Mouse (Mus musculus): ENCODE results near the gene Gm40193. TPM values are rescaled to one million over a fixed set of nuclear protein-coding genes. Genes with fewer than 3 reads are reported as not detected.
"Not testable (repeated sequence)": the region's sequence is repeated elsewhere in the genome, so short reads cannot be mapped to it uniquely, and the experiment has no call there.

Gene Gm40193
- polyA plus RNA-seq, 1 experiment from 2014 or later = not detected

DNA sequence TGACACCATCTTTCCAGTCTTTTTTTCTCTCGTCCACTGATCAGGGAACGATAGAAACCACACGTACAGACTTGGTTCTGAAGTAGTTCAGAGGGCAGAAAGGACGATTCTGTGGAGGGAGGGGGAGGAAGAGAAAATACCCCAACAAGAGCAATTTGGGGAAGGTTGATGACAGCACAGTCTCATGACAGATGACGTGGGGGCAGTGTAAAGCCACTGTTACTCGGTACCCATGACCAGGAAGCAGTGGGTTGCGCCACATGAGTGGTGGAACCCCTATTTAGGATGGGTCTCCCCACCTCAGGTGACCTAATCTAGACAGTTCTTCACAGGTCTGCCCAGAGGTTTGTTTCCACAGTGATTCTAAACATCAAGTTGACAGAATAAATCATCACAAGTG lies 4.1 kb downstream of the Gm40193 start:
- H3K27ac ChIP-seq (ENCODE audit: low read length) = no peak overlapping the region
- WGBS (ENCODE audit: insufficient replicate concordance) = 67% methylated on average over 7 of the region's 7 CpGs
- peaks cover 9% of the 10 kb centered on the region for H3K4me1 ChIP-seq (ENCODE audit: control insufficient read depth, low read depth, low read length)
- H3K27me3 ChIP-seq (ENCODE audit: control insufficient read depth, insufficient read depth, low read depth, low read length) = no peaks in the 10 kb centered on the region
- H3K36me3 ChIP-seq (ENCODE audit: control insufficient read depth, insufficient read depth) = peaks cover 10% of the 10 kb centered on the region
- no peak overlapping the region for H3K4me2 ChIP-seq (ENCODE audit: low read depth, low read length)
- H3K9me3 ChIP-seq (replicated peaks; ENCODE audit: control insufficient read depth, low read length) = no peaks in the 10 kb centered on the region
- H3K4me3 ChIP-seq (ENCODE audit: low read depth, low read length) = no peak overlapping the region
- no peak overlapping the region for H3K9ac ChIP-seq (ENCODE audit: low read depth, low read length)
- ATAC-seq (ENCODE audit: low read depth) = no peak

DNA sequence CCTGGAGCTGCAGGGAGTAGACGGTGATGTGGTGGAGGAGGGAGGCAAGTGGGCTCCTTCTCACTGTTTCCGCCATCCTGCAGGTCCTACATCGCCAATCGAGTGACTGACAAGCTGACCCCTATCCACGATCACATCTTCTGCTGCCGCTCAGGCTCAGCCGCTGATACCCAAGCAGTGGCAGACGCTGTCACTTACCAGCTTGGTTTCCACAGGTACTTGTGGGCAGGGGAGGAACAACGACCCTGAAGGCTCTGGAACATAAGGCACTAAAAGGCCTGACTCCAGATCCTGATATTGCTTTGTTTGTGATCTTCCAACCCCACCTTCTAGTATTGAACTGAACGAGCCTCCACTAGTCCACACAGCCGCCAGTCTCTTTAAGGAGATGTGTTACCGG lies 6.5 kb downstream of the Gm40193 start:
- no peak overlapping the region for H3K27ac ChIP-seq (ENCODE audit: low read length)
- H3K4me1 ChIP-seq (ENCODE audit: control insufficient read depth, low read depth, low read length) = peaks cover 9% of the 10 kb centered on the region
- peaks cover 10% of the 10 kb centered on the region for H3K36me3 ChIP-seq (ENCODE audit: control insufficient read depth, insufficient read depth)
- no peak for ATAC-seq (ENCODE audit: low read depth)
- H3K4me2 ChIP-seq (ENCODE audit: low read depth, low read length) = peak overlapping the region; percentile 82
- H3K9ac ChIP-seq (ENCODE audit: low read depth, low read length) = no peak overlapping the region
- no peaks in the 10 kb centered on the region for H3K9me3 ChIP-seq (replicated peaks; ENCODE audit: control insufficient read depth, low read length)
- H3K4me3 ChIP-seq (ENCODE audit: low read depth, low read length) = peak overlapping the region; percentile 85
- 82% methylated on average over 12 of the region's 12 CpGs for WGBS (ENCODE audit: insufficient replicate concordance)
- H3K27me3 ChIP-seq (ENCODE audit: control insufficient read depth, insufficient read depth, low read depth, low read length) = no peaks in the 10 kb centered on the region

DNA sequence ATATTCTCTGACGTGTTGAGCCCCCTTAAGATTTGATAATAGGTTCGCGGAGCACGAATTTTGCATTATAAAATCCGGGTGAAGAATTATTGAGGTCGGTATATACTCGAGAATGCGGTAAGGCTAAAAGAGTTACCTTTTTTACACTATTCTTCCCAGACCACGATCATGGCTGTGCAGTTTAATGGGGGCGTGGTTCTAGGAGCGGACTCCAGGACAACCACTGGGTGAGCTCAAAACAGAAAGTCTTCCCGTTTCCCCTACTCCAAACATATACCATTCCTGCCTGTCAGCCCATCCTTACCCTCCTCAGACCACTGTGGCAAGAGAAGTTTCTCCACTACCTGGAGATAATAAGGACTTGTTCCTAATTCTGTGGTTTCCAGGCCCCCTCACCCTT lies 7.0 kb downstream of the Gm40193 start:
- Histone ChIP-seq H3K27me3 (ENCODE audit: control insufficient read depth, insufficient read depth, low read depth, low read length) (no peaks in the 10 kb centered on the region), H3K4me2 (ENCODE audit: low read depth, low read length) (peak overlapping the region; percentile 82), H3K4me1 (ENCODE audit: control insufficient read depth, low read depth, low read length) (peaks cover 9% of the 10 kb centered on the region), H3K36me3 (ENCODE audit: control insufficient read depth, insufficient read depth) (peaks cover 10% of the 10 kb centered on the region), H3K9me3 (replicated peaks; ENCODE audit: control insufficient read depth, low read length) (no peaks in the 10 kb centered on the region), H3K9ac (ENCODE audit: low read depth, low read length) (peak overlapping the region; percentile 80), H3K4me3 (ENCODE audit: low read depth, low read length) (peak overlapping the region; percentile 85), H3K27ac (ENCODE audit: low read length) (peak overlapping the region; percentile 53; the same call in 1 of the 2 replicates)
- whole genome bisulfite sequencing (ENCODE audit: insufficient replicate concordance) = under 1% methylated on average over 12 of the region's 12 CpGs
- 0 out of 2 replicates have a peak, but pooled peaks have one; percentile 12 for ATAC-seq (ENCODE audit: low read depth)

DNA sequence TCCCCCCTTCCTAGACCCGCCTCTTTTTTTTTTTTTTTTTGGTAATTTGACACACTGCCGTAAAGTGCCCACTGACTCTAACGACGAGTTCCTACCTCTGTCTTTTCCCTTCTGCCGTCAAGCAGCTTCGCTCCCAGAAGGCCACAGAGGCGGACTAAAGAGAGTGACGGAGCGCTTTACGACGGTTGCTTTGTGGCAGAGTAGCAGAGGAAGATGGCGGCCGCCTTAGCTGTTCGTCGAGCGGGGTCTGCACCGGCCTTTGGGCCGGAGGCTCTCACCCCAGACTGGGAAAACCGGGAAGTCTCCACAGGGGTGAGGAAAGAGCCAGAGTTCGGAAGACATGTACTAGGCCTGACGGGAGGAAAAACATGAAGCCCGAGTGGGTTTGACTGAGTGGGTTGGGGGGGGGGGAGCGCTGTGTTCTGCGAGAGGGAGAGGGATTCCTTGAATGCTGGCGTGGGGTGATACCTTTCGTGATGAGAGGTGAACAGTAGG lies 7.5 kb downstream of the Gm40193 start, which contains the start of gene Psmb6:
TSS of gene Psmb6 (plus strand) at position 184 of the 495 bp plus-strand sequence.
- Histone ChIP-seq H3K27me3 (ENCODE audit: control insufficient read depth, insufficient read depth, low read depth, low read length) (peaks cover 3% of the 10 kb centered on the region), H3K9ac (ENCODE audit: low read depth, low read length) (peak within 1 kb of the TSS; percentile 80), H3K27ac (ENCODE audit: low read length) (peak within 1 kb of the TSS; percentile 53), H3K4me3 (ENCODE audit: low read depth, low read length) (peak within 1 kb of the TSS; percentile 85), H3K36me3 (ENCODE audit: control insufficient read depth, insufficient read depth) (peaks cover 10% of the 10 kb centered on the region), H3K4me1 (ENCODE audit: control insufficient read depth, low read depth, low read length) (peaks cover 9% of the 10 kb centered on the region), H3K4me2 (ENCODE audit: low read depth, low read length) (peak within 1 kb of the TSS; percentile 82), H3K9me3 (replicated peaks; ENCODE audit: control insufficient read depth, low read length) (no peaks in the 10 kb centered on the region)
- ATAC-seq (ENCODE audit: low read depth) = peak; percentile 95
- WGBS (ENCODE audit: insufficient replicate concordance) = 0% methylated on average over 25 of the region's 26 CpGs

DNA sequence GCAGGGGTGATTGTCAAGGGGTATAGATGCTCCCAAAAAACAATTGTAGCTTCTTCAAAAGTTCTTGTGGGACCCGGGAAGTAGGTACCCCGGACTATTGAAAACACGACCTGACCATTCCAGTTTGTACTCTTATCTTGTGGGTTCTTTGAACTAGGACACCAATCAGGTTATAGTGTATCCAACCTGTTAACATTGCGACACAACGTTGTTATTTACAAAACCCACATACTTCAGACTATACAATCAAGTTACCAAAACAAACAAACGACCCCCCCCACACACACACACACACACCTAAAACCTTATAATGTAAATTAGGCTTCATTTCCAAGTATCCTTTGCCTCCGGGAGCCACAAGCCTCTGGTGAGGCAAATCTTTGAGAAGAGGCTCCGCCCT lies 8.0 kb downstream of the Gm40193 start:
- Histone ChIP-seq H3K27me3 (ENCODE audit: control insufficient read depth, insufficient read depth, low read depth, low read length) (peaks cover 7% of the 10 kb centered on the region), H3K36me3 (ENCODE audit: control insufficient read depth, insufficient read depth) (peaks cover 10% of the 10 kb centered on the region), H3K9me3 (replicated peaks; ENCODE audit: control insufficient read depth, low read length) (no peaks in the 10 kb centered on the region), H3K9ac (ENCODE audit: low read depth, low read length) (peak overlapping the region; percentile 33; the same call in 1 of the 2 replicates), H3K4me1 (ENCODE audit: control insufficient read depth, low read depth, low read length) (peaks cover 9% of the 10 kb centered on the region), H3K27ac (ENCODE audit: low read length) (peak overlapping the region; percentile 41; the same call in 1 of the 2 replicates), H3K4me3 (ENCODE audit: low read depth, low read length) (peak overlapping the region; percentile 85), H3K4me2 (ENCODE audit: low read depth, low read length) (peak overlapping the region; percentile 82)
- 3% methylated on average over 8 of the region's 8 CpGs for WGBS (ENCODE audit: insufficient replicate concordance)
- ATAC-seq (ENCODE audit: low read depth) = peak; percentile 57

DNA sequence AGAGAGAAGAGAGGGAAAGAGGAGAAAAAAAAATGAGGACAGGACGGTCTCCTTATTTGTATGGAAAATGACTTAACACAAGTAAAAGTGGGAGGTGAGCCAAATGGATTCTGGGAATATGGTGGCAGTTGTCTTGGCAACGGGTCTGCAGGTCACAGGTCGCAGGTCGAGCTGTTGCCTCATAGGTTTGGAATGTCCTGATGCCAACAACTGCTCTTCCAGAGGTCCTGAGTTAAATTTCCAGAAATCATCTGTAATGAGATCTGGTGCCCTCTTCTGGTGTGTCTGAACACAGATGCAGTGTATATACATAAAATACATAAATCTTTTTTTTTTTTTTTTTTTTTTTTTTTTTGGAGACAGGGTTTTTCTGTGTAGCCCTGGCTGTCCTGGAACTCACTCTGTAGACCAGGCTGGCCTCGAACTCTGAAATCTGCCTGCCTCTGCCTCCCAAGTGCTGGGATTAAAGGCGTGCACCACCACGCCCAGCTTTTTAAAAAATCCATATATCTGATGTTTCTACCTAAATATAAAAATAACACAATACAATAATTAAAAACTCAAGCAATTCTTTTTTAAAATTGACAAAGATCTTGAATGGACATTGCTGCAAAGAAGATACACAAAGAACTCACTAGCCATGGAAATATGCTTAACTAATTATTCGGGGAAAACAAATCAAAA lies 9.3 kb downstream of the Gm40193 start:
- H3K9ac ChIP-seq (ENCODE audit: low read depth, low read length) = not testable (repeated sequence)

DNA sequence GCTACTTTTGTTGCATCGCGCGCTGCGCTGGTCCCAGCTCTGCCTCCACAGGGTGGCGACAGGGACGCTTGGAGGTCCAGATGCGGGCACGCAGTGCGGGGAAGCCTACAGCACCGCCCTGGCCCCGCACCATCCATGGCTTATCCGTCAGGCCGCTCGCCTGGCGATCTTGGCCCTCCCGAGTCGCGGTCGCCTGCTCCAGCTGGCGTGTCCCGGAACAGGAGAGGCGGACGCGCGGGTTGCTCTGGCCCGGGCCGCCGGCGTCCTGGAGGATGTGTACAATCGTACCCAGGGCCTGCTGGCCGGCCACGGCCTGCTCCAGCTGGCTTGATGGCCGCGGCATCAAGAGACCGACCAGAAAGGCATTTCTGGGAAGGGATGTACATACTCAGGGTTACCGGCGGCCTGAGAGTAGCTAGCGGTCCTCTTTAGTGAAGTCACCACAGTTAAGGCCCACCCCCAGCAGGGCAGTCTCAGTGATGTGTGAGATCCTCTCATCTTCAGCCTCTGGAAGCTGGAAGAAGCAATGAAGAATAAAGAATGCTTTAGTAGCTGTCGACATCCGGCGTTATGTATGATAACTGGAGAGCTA lies 12.5 kb downstream of the Gm40193 start:
- no peaks in the 10 kb centered on the region for H3K9me3 ChIP-seq (replicated peaks; ENCODE audit: control insufficient read depth, low read length)
- H3K4me1 ChIP-seq (ENCODE audit: control insufficient read depth, low read depth, low read length) = peaks cover 14% of the 10 kb centered on the region
- ATAC-seq (ENCODE audit: low read depth) = no peak
- H3K27ac ChIP-seq (ENCODE audit: low read length) = peak overlapping the region; percentile 55
- peak overlapping the region; percentile 47 for H3K4me3 ChIP-seq (ENCODE audit: low read depth, low read length)
- peak overlapping the region; percentile 52 for H3K9ac ChIP-seq (ENCODE audit: low read depth, low read length)
- peaks cover 7% of the 10 kb centered on the region for H3K27me3 ChIP-seq (ENCODE audit: control insufficient read depth, insufficient read depth, low read depth, low read length)
- H3K4me2 ChIP-seq (ENCODE audit: low read depth, low read length) = peak overlapping the region; percentile 57
- WGBS (ENCODE audit: insufficient replicate concordance) = 33% methylated on average over 39 of the region's 41 CpGs
- H3K36me3 ChIP-seq (ENCODE audit: control insufficient read depth, insufficient read depth) = no peaks in the 10 kb centered on the region

More for the DNA sequence above, 9.3 kb downstream of the Gm40193 start:
- H3K27me3 ChIP-seq (ENCODE audit: control insufficient read depth, insufficient read depth, low read depth, low read length); H3K4me2 ChIP-seq (ENCODE audit: low read depth, low read length); H3K4me3 ChIP-seq (ENCODE audit: low read depth, low read length); H3K27ac ChIP-seq (ENCODE audit: low read length); ATAC-seq (ENCODE audit: low read depth); H3K9me3 ChIP-seq (replicated peaks; ENCODE audit: control insufficient read depth, low read length): not testable (repeated sequence)
- 73% methylated on average over 8 of the region's 8 CpGs for WGBS (ENCODE audit: insufficient replicate concordance)
- peaks cover 14% of the 10 kb centered on the region for H3K4me1 ChIP-seq (ENCODE audit: control insufficient read depth, low read depth, low read length)
- peaks cover 10% of the 10 kb centered on the region for H3K36me3 ChIP-seq (ENCODE audit: control insufficient read depth, insufficient read depth)

DNA sequence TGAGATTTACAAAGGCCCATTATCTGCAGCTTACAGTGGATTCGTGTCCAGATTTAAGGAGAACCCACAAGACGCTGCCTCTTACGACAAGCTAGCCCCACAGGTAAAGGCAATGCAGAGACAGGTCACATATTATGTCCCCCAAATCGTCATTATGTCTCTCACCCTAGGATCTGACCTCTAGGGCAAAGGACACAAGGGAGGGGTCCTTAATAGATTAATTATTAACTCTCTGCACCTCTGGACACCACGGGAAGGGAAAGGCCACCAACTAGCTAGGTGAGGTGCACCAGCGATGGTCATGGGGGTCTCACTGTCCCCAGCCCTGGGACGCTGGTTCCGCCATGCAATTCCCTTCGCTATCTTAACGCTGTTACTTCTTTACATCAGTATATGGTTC lies 13.8 kb downstream of the Gm40193 start, which contains the start of gene Gltpd2:
TSS of gene Gltpd2 (plus strand) at position 274 of the 400 bp plus-strand sequence.
- peak; percentile 76 for ATAC-seq (ENCODE audit: low read depth)
- H3K4me2 ChIP-seq (ENCODE audit: low read depth, low read length) = peak within 1 kb of the TSS; percentile 57
- H3K4me3 ChIP-seq (ENCODE audit: low read depth, low read length) = peak within 1 kb of the TSS; percentile 47
- no peaks in the 10 kb centered on the region for H3K9me3 ChIP-seq (replicated peaks; ENCODE audit: control insufficient read depth, low read length)
- H3K9ac ChIP-seq (ENCODE audit: low read depth, low read length) = peak within 1 kb of the TSS; percentile 52
- WGBS (ENCODE audit: insufficient replicate concordance) = 56% methylated on average over 10 of the region's 10 CpGs
- H3K27ac ChIP-seq (ENCODE audit: low read length) = peak within 1 kb of the TSS; percentile 55
- no peaks in the 10 kb centered on the region for H3K36me3 ChIP-seq (ENCODE audit: control insufficient read depth, insufficient read depth)
- peaks cover 11% of the 10 kb centered on the region for H3K4me1 ChIP-seq (ENCODE audit: control insufficient read depth, low read depth, low read length)
- peaks cover 7% of the 10 kb centered on the region for H3K27me3 ChIP-seq (ENCODE audit: control insufficient read depth, insufficient read depth, low read depth, low read length)

DNA sequence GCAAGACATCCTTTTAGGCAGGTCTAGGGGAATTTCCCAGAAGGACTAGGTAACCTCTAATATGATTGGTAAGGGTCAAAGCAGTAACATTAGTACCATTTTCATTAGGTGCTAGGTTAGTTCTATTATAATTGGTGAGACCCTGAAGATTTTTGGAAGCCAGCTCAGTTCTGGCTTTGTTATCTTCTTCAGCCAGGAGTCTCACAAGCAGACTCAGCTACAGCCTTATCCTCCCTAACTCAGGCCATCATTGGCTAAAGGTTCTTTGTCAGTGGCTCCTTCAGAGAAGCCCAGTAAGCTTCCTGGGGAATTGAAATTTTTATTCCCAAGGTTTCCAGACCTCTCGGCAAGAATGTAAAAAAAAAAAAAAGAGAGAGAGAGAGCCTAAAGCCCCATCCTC lies 14.3 kb downstream of the Gm40193 start:
- H3K4me3 ChIP-seq (ENCODE audit: low read depth, low read length) = no peak overlapping the region
- ATAC-seq (ENCODE audit: low read depth) = no peak
- H3K4me2 ChIP-seq (ENCODE audit: low read depth, low read length) = no peak overlapping the region
- H3K9me3 ChIP-seq (replicated peaks; ENCODE audit: control insufficient read depth, low read length) = no peaks in the 10 kb centered on the region
- peaks cover 11% of the 10 kb centered on the region for H3K4me1 ChIP-seq (ENCODE audit: control insufficient read depth, low read depth, low read length)
- H3K27me3 ChIP-seq (ENCODE audit: control insufficient read depth, insufficient read depth, low read depth, low read length) = peaks cover 7% of the 10 kb centered on the region
- peak overlapping the region; percentile 38 for H3K27ac ChIP-seq (ENCODE audit: low read length)
- WGBS (ENCODE audit: insufficient replicate concordance) = 29% methylated on average over 1 of the region's 1 CpGs
- H3K9ac ChIP-seq (ENCODE audit: low read depth, low read length) = no peak overlapping the region
- H3K36me3 ChIP-seq (ENCODE audit: control insufficient read depth, insufficient read depth) = no peaks in the 10 kb centered on the region

Data from liver, embryonic 16.5 days (tissue).